Mouse (Mus musculus) c-Kit-positive CD71-negative TER-119-negative erythroid progenitor cells, embryonic 14.5 days (primary cell): ENCODE measurements around the gene Col8a1.
A peak's percentile ranks its signal among the peaks of the same experiment; 100 is the strongest.

ENCODE experiments used
- DNase-seq: peaks from one replicate; pipeline ENCODE4 v3.0.0-alpha.2; 2013; ENCODE audit warnings: low read depth

Col8a1 gene

GRCm38 (mm10) chr16:57672251-57672650 is 82.3 kb downstream of the Col8a1 start:
- no peak for DNase-seq

DNA sequence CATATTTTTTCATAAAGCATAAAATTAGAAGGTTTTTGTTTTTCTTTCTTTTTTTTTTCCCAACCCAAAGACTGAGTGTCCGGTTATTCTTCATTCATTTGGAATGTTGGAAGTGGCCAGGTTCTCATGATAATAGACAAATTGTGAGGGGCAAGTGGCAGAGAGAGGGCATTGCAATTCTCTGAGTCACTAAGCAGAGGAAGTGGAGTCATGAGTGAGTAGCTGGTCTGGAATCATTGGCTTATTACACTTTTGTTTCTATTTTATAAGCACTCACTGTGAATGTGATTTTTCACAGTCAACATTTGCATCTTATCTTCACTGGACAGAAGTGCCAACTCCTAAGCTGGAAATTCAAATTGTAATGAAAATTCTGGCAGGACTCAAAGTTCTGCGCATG is 82.9 kb downstream of the Col8a1 start:
- DNase-seq: no peak

DNA sequence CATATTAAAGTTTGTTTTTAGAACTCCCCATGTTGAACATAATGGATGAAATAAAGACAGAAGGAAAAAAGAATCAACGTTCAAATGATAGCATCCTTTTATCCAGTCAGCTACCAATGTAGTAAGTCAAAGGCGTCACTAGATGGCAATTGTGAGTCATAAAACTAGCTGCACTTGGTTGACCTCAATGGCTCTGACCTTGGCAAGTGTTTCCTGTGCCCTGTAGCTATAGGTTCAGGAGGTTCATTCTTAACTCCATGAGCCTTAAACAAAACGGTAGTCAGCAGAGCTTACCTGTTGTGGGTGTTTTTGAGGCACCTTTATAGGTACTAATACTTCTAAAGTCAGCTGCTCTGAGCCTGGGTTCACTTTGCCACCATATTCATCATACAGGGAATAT is 85.2 kb downstream of the Col8a1 start:
- peak; percentile 9 for DNase-seq

- DNase-seq: no peak
Observed at GRCm38 (mm10) chr16:57662661-57663060, 91.9 kb downstream of the Col8a1 start.

- DNase-seq: no peak
Observed at GRCm38 (mm10) chr16:57649888-57650287, 104.6 kb downstream of the Col8a1 start.

GRCm38 (mm10) chr16:57641346-57641885 is 113.1 kb downstream of the Col8a1 start:
- DNase-seq: no peak

GRCm38 (mm10) chr16:57634766-57635165 is 119.8 kb downstream of the Col8a1 start:
- no peak for DNase-seq

GRCm38 (mm10) chr16:57634191-57634590 is 120.3 kb downstream of the Col8a1 start:
- peak; percentile 44 for DNase-seq

- peak; percentile 40 for DNase-seq
Observed at GRCm38 (mm10) chr16:57611768-57612167, 142.8 kb downstream of the Col8a1 start.

- DNase-seq: peak; percentile 70
Observed at GRCm38 (mm10) chr16:57606444-57607227, 147.9 kb downstream of the Col8a1 start, which contains the start of gene Cmss1. Cmss1 (minus strand) TSS chr16:57606864.

- no peak for DNase-seq
Observed at GRCm38 (mm10) chr16:57601031-57601430, 153.5 kb downstream of the Col8a1 start.

GRCm38 (mm10) chr16:57597295-57597957 is 157.1 kb downstream of the Col8a1 start:
- DNase-seq: no peak

- peak; percentile 55 for DNase-seq
Observed at GRCm38 (mm10) chr16:57593422-57594157, 160.9 kb downstream of the Col8a1 start.

DNA sequence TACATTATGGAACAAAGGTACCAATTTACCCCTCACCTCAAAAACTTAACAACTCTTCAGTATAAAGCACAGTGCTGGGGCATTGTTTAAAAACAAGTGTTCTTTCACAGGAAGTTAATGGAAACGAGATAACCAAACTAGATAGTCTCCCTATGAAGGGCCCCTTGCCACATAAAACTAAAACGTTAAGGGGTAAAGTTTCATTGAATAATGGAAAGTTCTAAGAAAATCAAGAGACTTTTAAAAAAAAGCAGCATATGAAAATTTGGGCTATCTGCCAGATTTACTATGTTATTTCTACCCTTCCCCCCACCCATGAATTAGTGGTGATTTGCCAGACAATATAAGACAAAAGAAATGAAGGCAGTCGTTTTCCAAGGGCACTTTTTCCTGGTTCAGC is 169.3 kb downstream of the Col8a1 start:
- DNase-seq: no peak

DNA sequence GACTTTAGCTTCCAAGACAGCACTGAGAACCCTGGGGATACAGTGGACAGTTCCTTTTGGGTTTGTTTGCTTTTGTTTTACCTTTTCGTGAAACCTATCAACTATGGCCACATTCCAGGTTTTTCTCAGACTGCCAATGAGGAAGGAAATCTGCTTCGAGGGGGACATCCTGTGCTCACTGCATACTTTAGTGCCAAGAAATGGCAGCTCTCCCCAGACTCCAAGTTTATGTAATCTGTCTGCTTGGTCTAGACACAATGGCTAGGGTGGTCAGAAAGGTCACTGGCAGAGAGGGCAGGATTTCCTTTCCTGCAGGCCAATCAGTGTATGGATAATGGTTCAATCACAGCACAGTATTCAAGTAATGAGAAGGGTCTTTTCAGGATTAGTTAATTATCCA is 172.5 kb downstream of the Col8a1 start:
- no peak for DNase-seq

- no peak for DNase-seq
Observed at GRCm38 (mm10) chr16:57580041-57580440, 174.5 kb downstream of the Col8a1 start.

DNA sequence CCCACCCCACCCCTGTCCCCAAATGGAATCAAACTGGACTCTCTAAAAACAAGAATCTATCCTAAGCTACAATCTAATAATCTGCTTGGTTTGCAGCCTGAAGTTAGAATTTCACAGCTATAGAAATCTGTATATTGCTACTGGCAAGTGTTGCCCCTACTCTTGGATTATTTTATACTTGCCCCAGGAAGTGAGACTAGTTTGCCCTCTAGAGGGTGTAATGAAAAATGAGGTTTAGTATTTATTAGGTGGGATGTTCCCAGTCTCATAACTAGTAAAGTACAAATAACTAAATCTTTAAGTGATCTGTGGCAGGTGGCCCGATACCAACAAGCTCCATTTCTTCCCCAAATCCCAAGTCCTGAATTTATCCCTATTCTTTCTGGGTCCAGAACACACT is 177.0 kb downstream of the Col8a1 start:
- DNase-seq: no peak

DNA sequence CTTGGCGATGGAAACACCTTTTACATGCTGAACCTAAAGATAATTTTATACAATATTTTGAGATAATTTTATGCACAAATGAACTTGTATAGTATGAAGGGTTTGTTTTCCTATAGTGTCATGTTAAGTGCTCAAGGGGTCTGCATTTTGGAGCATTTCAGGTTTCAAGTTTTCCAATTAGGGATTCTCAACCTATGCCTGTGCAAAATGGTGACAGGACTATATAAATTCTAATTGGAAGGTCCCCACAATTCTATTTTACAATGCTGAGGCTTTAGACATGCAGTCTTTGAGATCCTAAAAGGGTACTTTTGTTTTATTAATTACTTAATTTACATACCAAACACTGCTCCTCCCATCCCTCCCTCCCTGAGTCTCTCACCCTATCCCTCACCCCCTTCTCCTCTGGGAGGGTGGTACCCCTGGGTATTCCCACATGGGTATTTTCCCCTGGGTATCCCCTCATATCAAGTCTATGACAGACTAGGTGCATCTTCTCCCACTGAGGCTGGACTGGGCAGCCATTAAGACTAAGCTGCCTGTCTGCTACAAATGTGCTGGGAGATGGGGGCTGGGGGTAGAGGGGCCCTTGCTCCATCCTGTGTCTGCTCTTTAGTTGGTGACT is 178.7 kb downstream of the Col8a1 start:
- no peak for DNase-seq
